Mouse (Mus musculus) E14TG2a.4 (cell line): ENCODE results near the gene Cxcl14.

ENCODE experiments used
- CTCF ChIP-seq: conservative IDR thresholded peaks from 2 replicates; pipeline ENCODE4 v1.5.1; 2014; ENCODE audit warnings: low read length
- NANOG ChIP-seq: IDR thresholded peaks from 2 replicates; pipeline ENCODE4 v1.6.1; 2014; ENCODE audit warnings: borderline replicate concordance, low read length, mixed read lengths
- POU5F1 ChIP-seq: IDR thresholded peaks from 2 replicates; pipeline ENCODE4 v1.6.1; 2014; ENCODE audit warnings: low read length, borderline replicate concordance

GRCm38 (mm10) chr13:56283321-56283720 lies 13.0 kb downstream of the Cxcl14 start:
- TF ChIP-seq CTCF (no peak), POU5F1 (no peak), NANOG (no peak)
